Mouse (Mus musculus): ENCODE results near the gene Zdhhc8. TPM values are rescaled to one million over a fixed set of nuclear protein-coding genes. Genes with fewer than 3 reads are reported as not detected.

Gene Zdhhc8
- polyA plus RNA-seq, 1 experiment from 2014 or later: 16.3 TPM

DNA sequence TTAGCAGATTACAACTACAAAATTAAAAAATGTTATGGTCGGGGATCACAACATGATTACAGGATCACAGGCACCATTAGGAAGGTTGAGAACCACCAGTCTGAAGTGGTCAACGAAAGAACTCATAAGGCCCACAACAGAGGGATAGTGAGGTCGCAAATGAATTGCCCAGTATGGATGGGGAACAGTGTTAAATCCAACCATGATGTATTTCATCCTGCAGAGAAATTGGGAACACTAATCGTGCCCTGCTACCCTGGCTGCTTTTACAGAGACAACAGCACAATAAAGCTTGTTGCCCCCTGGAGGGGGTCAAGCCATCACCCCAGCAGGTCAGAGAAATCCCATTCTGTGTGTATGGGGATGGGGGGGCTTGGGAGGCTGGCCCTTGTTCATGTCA, 15.3 kb upstream of the Zdhhc8 start:
- no peaks in the 10 kb centered on the region for H3K27me3 ChIP-seq (ENCODE audit: control insufficient read depth, insufficient read depth, low read length)
- peaks cover 46% of the 10 kb centered on the region for H3K36me3 ChIP-seq (ENCODE audit: control insufficient read depth, insufficient read depth)
- H3K9me3 ChIP-seq (replicated peaks; ENCODE audit: control insufficient read depth, low read length): no peaks in the 10 kb centered on the region
- peak overlapping the region; percentile 94; the same call in 1 of the 2 replicates for H3K27ac ChIP-seq (ENCODE audit: low read length)
- H3K9ac ChIP-seq (ENCODE audit: low read length): peak overlapping the region; percentile 95; the same call in 1 of the 2 replicates
- H3K4me2 ChIP-seq (ENCODE audit: low read depth, low read length): peak overlapping the region; percentile 89
- peaks cover 26% of the 10 kb centered on the region for H3K4me1 ChIP-seq (ENCODE audit: control insufficient read depth, insufficient read depth, low read length)
- no peak for ATAC-seq (replicated peaks; ENCODE audit: extremely low read depth, insufficient read depth, low FRiP score)
- H3K4me3 ChIP-seq (ENCODE audit: low read length): peak overlapping the region; percentile 94
- WGBS: 63% methylated on average over 4 of the region's 4 CpGs

DNA sequence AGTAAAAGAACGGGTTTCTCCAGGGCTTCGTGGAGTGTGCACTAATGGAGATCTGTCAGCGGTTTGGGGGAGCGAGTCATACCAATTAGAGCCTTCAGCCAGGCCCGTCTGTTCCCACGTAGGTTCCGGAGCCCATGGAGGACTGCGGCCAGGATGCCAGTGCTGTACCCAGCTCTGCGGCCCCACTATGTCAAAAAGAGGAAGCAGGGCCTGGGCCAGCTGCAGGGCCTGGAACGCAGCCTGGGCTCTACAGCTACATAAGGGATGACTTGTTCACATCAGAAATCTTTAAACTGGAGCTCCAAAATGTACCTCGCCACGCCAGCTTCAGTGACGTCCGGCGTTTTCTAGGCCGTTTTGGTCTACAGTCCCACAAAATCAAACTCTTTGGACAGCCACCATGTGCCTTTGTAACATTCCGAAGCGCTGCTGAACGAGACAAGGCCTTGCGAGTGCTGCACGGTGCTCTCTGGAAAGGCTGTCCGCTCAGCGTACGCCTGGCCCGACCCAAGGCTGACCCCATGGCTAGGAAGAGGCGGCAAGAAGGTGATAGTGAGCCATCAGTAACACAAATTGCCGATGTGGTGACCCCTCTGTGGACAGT, 14.5 kb upstream of the Zdhhc8 start:
- 2% methylated on average over 27 of the region's 27 CpGs for WGBS
- H3K4me3 ChIP-seq (ENCODE audit: low read length): peak overlapping the region; percentile 94
- peaks cover 26% of the 10 kb centered on the region for H3K4me1 ChIP-seq (ENCODE audit: control insufficient read depth, insufficient read depth, low read length)
- H3K9ac ChIP-seq (ENCODE audit: low read length): peak overlapping the region; percentile 95
- peaks cover 54% of the 10 kb centered on the region for H3K36me3 ChIP-seq (ENCODE audit: control insufficient read depth, insufficient read depth)
- peak overlapping the region; percentile 94 for H3K27ac ChIP-seq (ENCODE audit: low read length)
- 0 out of 2 replicates have a peak, but pooled peaks have one; percentile 7 for ATAC-seq (replicated peaks; ENCODE audit: extremely low read depth, insufficient read depth, low FRiP score)
- H3K27me3 ChIP-seq (ENCODE audit: control insufficient read depth, insufficient read depth, low read length): no peaks in the 10 kb centered on the region
- peak overlapping the region; percentile 89 for H3K4me2 ChIP-seq (ENCODE audit: low read depth, low read length)
- no peaks in the 10 kb centered on the region for H3K9me3 ChIP-seq (replicated peaks; ENCODE audit: control insufficient read depth, low read length)

DNA sequence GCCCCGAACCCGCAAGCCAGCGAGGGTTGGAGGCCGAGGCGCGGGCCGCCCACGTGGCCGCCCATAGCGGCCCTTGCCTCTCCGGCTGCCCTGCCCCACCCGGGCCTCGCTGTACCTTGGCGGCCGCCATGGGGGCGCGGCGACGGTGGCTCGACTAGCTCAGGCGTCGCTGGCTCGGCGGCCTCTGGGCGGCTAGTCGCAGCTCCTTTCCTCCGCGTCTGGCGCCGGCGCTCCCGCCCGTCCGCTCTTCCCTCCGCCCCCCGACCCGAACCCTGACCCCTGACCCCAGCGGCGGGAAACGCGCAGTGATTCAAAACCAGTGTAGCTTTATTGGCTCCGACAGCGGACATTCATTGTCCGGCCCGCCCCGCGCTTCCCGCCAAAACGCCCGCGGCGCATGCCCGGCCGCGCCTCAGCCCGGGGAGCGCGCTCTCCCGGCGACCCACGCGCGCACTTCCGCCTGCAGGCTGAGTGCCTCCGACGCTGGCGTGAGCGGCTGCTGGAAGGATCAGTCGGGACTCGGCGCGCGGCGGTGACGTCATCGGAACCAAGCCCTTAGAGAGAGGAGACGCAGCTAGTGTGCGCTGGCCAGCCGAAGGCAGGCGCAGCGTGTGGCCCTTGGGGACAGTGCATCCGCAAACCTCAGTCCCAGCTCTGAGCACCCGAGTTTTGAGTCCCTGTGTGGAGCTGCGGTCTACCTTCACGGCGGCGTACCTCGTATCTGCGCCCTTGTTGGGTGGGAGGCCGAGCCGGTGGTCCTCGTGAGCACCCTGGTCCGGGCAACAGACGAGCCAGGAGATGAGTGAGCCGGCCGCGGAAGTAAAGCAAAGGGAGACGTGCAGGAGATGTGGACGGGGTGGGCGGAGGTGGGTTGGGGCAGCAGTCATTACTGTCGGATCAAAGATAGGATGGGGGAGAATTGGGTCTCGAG, 13.8 kb upstream of the Zdhhc8 start, which contains the start of the genes Trmt2a and Ranbp1:
Trmt2a (plus strand) TSS at position 247 of the 931 bp plus-strand sequence.
Ranbp1 (minus strand) TSS at position 300 of the 931 bp plus-strand sequence.
- H3K4me3 ChIP-seq (ENCODE audit: low read length): peak within 1 kb of the TSS; percentile 94
- peak within 1 kb of the TSS; percentile 94 for H3K27ac ChIP-seq (ENCODE audit: low read length)
- under 1% methylated on average over 99 of the region's 102 CpGs for WGBS
- H3K27me3 ChIP-seq (ENCODE audit: control insufficient read depth, insufficient read depth, low read length): no peaks in the 10 kb centered on the region
- peaks cover 53% of the 10 kb centered on the region for H3K36me3 ChIP-seq (ENCODE audit: control insufficient read depth, insufficient read depth)
- ATAC-seq (replicated peaks; ENCODE audit: extremely low read depth, insufficient read depth, low FRiP score): peak; percentile 94
- no peaks in the 10 kb centered on the region for H3K9me3 ChIP-seq (replicated peaks; ENCODE audit: control insufficient read depth, low read length)
- peak within 1 kb of the TSS; percentile 97 for H3K9ac ChIP-seq (ENCODE audit: low read length)
- H3K4me2 ChIP-seq (ENCODE audit: low read depth, low read length): peak within 1 kb of the TSS; percentile 89
- H3K4me1 ChIP-seq (ENCODE audit: control insufficient read depth, insufficient read depth, low read length): peaks cover 26% of the 10 kb centered on the region

DNA sequence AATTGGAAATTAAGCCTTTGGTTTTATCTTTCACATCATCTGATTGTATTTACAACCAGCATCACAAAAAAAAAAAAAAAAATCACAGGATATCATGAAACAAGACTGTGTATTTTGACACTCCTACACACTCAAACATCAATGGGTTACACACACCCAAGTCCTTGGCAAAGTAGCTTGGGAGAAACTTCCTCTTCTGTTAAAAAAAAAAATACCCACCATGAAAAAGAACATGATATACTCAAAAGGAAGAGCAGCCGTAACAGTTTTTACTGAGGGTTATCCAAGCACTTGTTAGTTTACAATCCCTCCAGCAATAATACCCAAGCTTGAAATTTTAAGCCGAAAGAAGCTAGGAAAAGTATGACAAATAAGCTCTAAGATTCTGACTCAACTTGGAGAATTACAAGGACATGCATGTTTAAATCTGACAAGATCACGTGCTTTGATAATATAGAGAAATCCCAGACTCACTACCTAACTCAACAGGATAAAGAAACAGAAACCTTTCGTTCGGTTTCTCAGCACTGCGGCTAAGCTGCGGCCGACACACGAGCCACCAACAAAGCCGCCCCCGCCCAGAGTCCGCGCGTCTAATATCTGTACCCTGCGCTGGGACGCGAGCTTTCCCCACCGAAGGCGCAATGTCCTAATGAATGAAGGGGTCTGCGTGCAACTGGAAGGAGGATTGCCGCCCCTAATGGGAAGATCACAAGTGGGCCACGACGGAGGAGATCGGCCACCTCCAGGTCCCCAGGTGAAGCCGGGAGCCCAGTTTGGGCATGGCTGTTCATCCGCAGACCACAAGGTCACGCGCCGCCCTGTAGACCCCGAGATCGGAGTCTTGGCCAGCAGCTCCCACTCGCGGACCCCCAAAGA, 12.8 kb upstream of the Zdhhc8 start:
- ATAC-seq (replicated peaks; ENCODE audit: extremely low read depth, insufficient read depth, low FRiP score): no peak
- H3K36me3 ChIP-seq (ENCODE audit: control insufficient read depth, insufficient read depth): peaks cover 53% of the 10 kb centered on the region

DNA sequence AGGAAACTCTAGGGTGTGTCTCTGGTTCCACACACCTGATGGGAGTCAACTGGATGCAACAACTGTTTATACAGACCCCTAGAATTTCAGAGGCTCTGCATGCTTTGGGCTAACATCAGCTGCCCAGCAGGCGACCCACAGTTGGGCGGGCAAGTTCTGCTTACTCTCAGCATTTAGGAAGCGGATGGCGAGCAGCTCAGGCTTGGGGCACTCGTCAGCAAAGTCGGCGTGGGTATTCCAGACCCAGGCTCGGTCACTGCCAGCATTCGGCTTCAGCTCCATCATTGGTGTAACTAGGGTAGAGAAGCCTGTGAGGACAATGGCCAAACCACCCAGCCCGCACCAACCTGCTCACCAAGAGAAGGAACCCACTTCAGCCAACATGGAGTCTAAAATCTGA, 6.6 kb upstream of the Zdhhc8 start:
- WGBS: 94% methylated on average over 10 of the region's 10 CpGs
- no peaks in the 10 kb centered on the region for H3K4me1 ChIP-seq (ENCODE audit: control insufficient read depth, insufficient read depth, low read length)

More for the DNA sequence above, 12.8 kb upstream of the Zdhhc8 start:
- H3K9ac ChIP-seq (ENCODE audit: low read length): peak overlapping the region; percentile 97
- under 1% methylated on average over 33 of the region's 33 CpGs for WGBS
- H3K4me2 ChIP-seq (ENCODE audit: low read depth, low read length): peak overlapping the region; percentile 73
- H3K27ac ChIP-seq (ENCODE audit: low read length): peak overlapping the region; percentile 89
- H3K4me1 ChIP-seq (ENCODE audit: control insufficient read depth, insufficient read depth, low read length): peaks cover 26% of the 10 kb centered on the region
- H3K27me3 ChIP-seq (ENCODE audit: control insufficient read depth, insufficient read depth, low read length): no peaks in the 10 kb centered on the region
- peak overlapping the region; percentile 94 for H3K4me3 ChIP-seq (ENCODE audit: low read length)
- H3K9me3 ChIP-seq (replicated peaks; ENCODE audit: control insufficient read depth, low read length): no peaks in the 10 kb centered on the region

DNA sequence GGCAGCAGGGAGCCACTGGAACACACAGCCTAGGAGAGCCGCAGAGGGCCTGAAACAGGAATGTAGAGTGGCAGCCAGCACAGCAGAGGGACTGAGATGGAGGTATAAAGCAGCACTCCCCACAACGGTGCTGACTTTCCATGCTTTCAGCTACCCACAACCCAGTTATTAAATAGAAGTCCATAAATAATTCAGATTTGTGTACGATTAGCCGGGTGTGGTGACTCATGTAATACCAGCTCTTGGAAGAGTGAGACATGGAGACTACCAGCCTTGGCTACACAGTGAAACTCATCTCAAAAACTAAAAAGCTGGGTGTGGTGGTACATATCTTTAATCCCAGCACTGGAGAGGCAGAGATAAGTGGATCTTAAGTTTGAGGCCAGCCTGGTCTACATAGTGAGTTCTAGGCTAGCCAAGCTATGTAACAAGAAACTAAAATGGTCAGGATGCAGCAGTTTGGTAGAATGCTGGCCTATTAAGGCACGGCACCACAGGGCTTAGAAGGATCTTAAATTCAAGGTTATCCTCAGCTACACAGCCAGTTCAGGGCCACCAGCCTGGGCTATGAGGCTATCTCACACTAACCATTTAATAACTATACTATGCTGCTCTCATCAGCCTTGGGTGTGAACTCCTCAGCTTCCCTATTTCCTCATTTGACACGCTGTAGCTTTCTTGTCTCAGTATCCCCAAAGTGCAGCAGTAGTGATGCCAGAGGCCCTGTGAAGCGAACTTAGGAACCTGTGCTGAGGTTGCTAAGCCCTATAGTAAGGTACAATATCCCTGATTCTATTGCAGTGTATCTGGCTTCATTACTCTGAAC, 2.0 kb upstream of the Zdhhc8 start:
- no peak overlapping the region for H3K4me2 ChIP-seq (ENCODE audit: low read depth, low read length)
- no peaks in the 10 kb centered on the region for H3K27me3 ChIP-seq (ENCODE audit: control insufficient read depth, insufficient read depth, low read length)
- H3K4me3 ChIP-seq (ENCODE audit: low read length): no peak overlapping the region
- H3K4me1 ChIP-seq (ENCODE audit: control insufficient read depth, insufficient read depth, low read length): peaks cover 24% of the 10 kb centered on the region
- peak overlapping the region; percentile 95; the same call in 1 of the 2 replicates for H3K9ac ChIP-seq (ENCODE audit: low read length)
- H3K27ac ChIP-seq (ENCODE audit: low read length): peak overlapping the region; percentile 96; the same call in 1 of the 2 replicates
- H3K9me3 ChIP-seq (replicated peaks; ENCODE audit: control insufficient read depth, low read length): no peaks in the 10 kb centered on the region
- peaks cover 22% of the 10 kb centered on the region for H3K36me3 ChIP-seq (ENCODE audit: control insufficient read depth, insufficient read depth)
- ATAC-seq (replicated peaks; ENCODE audit: extremely low read depth, insufficient read depth, low FRiP score): no peak
- WGBS: 77% methylated on average over 7 of the region's 7 CpGs

More for the DNA sequence above, 6.6 kb upstream of the Zdhhc8 start:
- no peak overlapping the region for H3K4me3 ChIP-seq (ENCODE audit: low read length)
- no peak overlapping the region for H3K4me2 ChIP-seq (ENCODE audit: low read depth, low read length)
- no peak overlapping the region for H3K9ac ChIP-seq (ENCODE audit: low read length)
- no peaks in the 10 kb centered on the region for H3K9me3 ChIP-seq (replicated peaks; ENCODE audit: control insufficient read depth, low read length)
- no peaks in the 10 kb centered on the region for H3K27me3 ChIP-seq (ENCODE audit: control insufficient read depth, insufficient read depth, low read length)
- no peak for ATAC-seq (replicated peaks; ENCODE audit: extremely low read depth, insufficient read depth, low FRiP score)
- H3K27ac ChIP-seq (ENCODE audit: low read length): no peak overlapping the region
- H3K36me3 ChIP-seq (ENCODE audit: control insufficient read depth, insufficient read depth): peaks cover 63% of the 10 kb centered on the region

DNA sequence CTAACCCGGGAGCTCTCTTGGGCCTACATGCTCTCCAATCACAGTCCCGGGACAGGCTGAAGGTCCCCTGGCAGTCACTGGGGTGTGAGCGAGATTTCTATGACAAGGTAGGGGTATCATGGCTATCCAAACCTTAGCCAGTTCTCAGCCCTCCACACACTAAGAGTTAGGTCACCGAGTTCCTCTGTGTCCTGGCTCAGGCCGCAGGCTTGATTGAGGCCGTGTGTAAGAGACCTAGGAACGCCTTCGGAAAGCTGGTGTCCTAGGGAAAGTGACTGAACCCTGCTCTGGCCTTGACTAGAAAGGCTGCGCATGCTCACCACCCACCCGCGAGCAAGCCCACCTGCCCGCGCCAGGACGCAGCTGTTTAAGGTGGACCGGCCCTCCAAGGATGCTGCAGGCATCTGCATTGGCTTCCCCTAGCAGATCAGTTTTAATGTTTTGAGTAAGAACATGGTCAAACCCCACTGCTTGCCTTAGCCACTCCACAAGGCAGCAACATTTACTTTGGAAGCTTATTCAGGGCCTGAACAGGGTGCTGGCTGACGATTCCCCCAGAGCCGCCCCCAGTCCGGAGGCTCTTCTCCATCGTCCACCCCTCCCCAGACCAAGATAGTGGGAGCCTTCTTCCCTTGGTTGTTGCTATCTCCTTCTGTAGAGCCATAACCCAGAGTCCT, 591 bp upstream of the Zdhhc8 start:
- Histone ChIP-seq H3K9ac (ENCODE audit: low read length) (peak overlapping the region; percentile 95), H3K27me3 (ENCODE audit: control insufficient read depth, insufficient read depth, low read length) (no peaks in the 10 kb centered on the region), H3K4me2 (ENCODE audit: low read depth, low read length) (peak overlapping the region; percentile 82), H3K4me1 (ENCODE audit: control insufficient read depth, insufficient read depth, low read length) (peaks cover 38% of the 10 kb centered on the region), H3K4me3 (ENCODE audit: low read length) (peak overlapping the region; percentile 94), H3K9me3 (replicated peaks; ENCODE audit: control insufficient read depth, low read length) (no peaks in the 10 kb centered on the region), H3K36me3 (ENCODE audit: control insufficient read depth, insufficient read depth) (peaks cover 13% of the 10 kb centered on the region), H3K27ac (ENCODE audit: low read length) (peak overlapping the region; percentile 96)
- peak; percentile 63 for ATAC-seq (replicated peaks; ENCODE audit: extremely low read depth, insufficient read depth, low FRiP score)
- 3% methylated on average over 19 of the region's 19 CpGs for WGBS

All from heart, embryonic 16.5 days (tissue).